Mouse (Mus musculus) hindbrain, postnatal 0 days (tissue): ENCODE measurements at regions not wholly inside any gene's neighbourhood (a gene's known extent, or its start where the extent isn't known, plus 50 kb on each side); places are given as distances from the start of the nearest gene placed in this dataset.

Experiments
- ATAC-seq: fragments of 200-750 bp; cut with Nextera tagmentation; 2 replicates; pipeline ENCODE4 v1.8.0; 2017; ENCODE audit warnings: mild to moderate bottlenecking, moderate TSS enrichment, moderate library complexity
- DNase-seq: peaks from one replicate; pipeline ENCODE4 v3.0.0-alpha.2; 2015; ENCODE audit warnings: low spot score
- H3K27ac ChIP-seq: fragments of 300-500 bp; sonication (generic); 2 replicates; pipeline ENCODE4 v1.5.1; 2014; ENCODE audit warnings: mild to moderate bottlenecking
- H3K27me3 ChIP-seq: fragments of 300-500 bp; sonication (generic); 2 replicates; pipeline ENCODE4 v1.6.1; 2014; ENCODE audit warnings: low read length, mixed read lengths; ENCODE audit not compliant: insufficient read depth
- H3K36me3 ChIP-seq: fragments of 300-500 bp; sonication (generic); 2 replicates; pipeline ENCODE4 v1.6.1; 2014; ENCODE audit warnings: low read length, mixed read lengths; ENCODE audit not compliant: insufficient read depth
- H3K4me1 ChIP-seq: fragments of 300-500 bp; sonication (generic); 2 replicates; pipeline ENCODE4 v1.6.1; 2014; ENCODE audit warnings: antibody characterized with exemption, low read length, mixed read lengths; ENCODE audit not compliant: insufficient read depth
- H3K4me2 ChIP-seq: fragments of 300-500 bp; sonication (generic); 2 replicates; pipeline ENCODE4 v1.6.1; 2014; ENCODE audit warnings: low read depth, mild to moderate bottlenecking, low read length, moderate library complexity, mixed read lengths
- H3K4me3 ChIP-seq: fragments of 300-500 bp; sonication (generic); 2 replicates; pipeline ENCODE4 v1.5.1; 2014; ENCODE audit warnings: low read length
- H3K9ac ChIP-seq: fragments of 300-500 bp; sonication (generic); replicated peaks from 2 replicates; pipeline ENCODE4 v1.6.1; 2014; ENCODE audit warnings: mild to moderate bottlenecking, low read length, moderate library complexity, mixed read lengths
- H3K9me3 ChIP-seq: fragments of 300-500 bp; sonication (generic); 2 replicates; pipeline ENCODE4 v1.6.1; 2016; ENCODE audit warnings: low read length, mixed read lengths
- CTCF ChIP-seq: IDR thresholded peaks from 2 replicates; pipeline ENCODE4 v1.5.1; 2016; ENCODE audit warnings: antibody characterized with exemption, control low read depth, low read depth
- WGBS: fragments of 180-500 bp; shearing (Covaris S2); extraction: QIAGEN DNeasy Blood & Tissue Kit; methylation state at CpG from one replicate; pipeline ENCODE4 v1.1.7; 2014; 5-methylcytosine and 5-hydroxymethylcytosine counted together

- DNase-seq, result no peak
- Histone ChIP-seq H3K4me2 (no peak overlapping the region), H3K9me3 (no peaks in the 10 kb centered on the region), H3K4me1 (no peaks in the 10 kb centered on the region), H3K4me3 (no peak overlapping the region), H3K36me3 (no peaks in the 10 kb centered on the region), H3K27me3 (no peaks in the 10 kb centered on the region), H3K9ac (no peak overlapping the region), H3K27ac (no peak overlapping the region)
- TF ChIP-seq CTCF, result no peak
- ATAC-seq, result no peak
- 70% methylated on average over 8 of the region's 8 CpGs for WGBS
These were observed 179.0 kb upstream of the Gmds start for GRCm38 (mm10) chr13:32517514-32517913.

- Histone ChIP-seq H3K4me2 (no peak overlapping the region), H3K4me1 (no peaks in the 10 kb centered on the region), H3K9me3 (no peaks in the 10 kb centered on the region), H3K4me3 (no peak overlapping the region), H3K27ac (no peak overlapping the region), H3K9ac (no peak overlapping the region), H3K36me3 (no peaks in the 10 kb centered on the region), H3K27me3 (no peaks in the 10 kb centered on the region)
- DNase-seq (no peak), ATAC-seq (no peak)
- WGBS, result 76% methylated on average over 5 of the region's 5 CpGs
- TF ChIP-seq CTCF, result no peak
These were observed 170.9 kb upstream of the Gmds start for GRCm38 (mm10) chr13:32509231-32510023.

GRCm38 (mm10) chr13:32508447-32508846 is 169.9 kb upstream of the Gmds start:
- WGBS, result 92% methylated on average over 3 of the region's 3 CpGs
- Histone ChIP-seq H3K27ac (no peak overlapping the region), H3K4me1 (no peaks in the 10 kb centered on the region), H3K36me3 (no peaks in the 10 kb centered on the region), H3K9me3 (no peaks in the 10 kb centered on the region), H3K27me3 (no peaks in the 10 kb centered on the region), H3K4me2 (no peak overlapping the region), H3K4me3 (no peak overlapping the region), H3K9ac (no peak overlapping the region)
- TF ChIP-seq CTCF, result no peak
- DNase-seq, result no peak
- no peak for ATAC-seq

DNA sequence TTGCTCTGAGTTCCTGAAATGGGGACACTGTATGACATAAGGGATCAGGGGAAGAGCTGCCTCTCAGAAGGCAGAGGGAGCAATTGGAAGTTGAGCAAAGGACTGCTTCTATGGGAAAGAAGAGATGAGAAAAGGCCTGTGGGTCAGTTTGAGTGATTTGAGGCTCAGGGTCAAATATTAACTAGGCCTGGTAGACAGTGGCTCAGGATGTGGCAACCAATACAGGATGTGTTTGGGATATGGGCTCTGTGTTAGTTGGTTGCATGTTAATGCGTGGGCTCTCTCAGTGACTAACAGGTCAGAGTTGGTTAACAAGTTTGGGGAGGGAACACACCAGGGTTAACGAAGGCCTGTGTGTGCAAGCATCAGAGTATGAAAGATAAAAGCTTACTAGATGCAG is 169.3 kb upstream of the Gmds start:
- H3K4me3 ChIP-seq, result no peak overlapping the region
- WGBS, result 83% methylated on average over 2 of the region's 2 CpGs
- no peak for DNase-seq

GRCm38 (mm10) chr13:32498205-32498790 is 159.8 kb upstream of the Gmds start:
- ATAC-seq (no peak), DNase-seq (no peak)
- Histone ChIP-seq H3K9me3 (no peaks in the 10 kb centered on the region), H3K4me2 (no peak overlapping the region), H3K4me3 (no peak overlapping the region), H3K27ac (no peak overlapping the region), H3K27me3 (no peaks in the 10 kb centered on the region), H3K9ac (no peak overlapping the region), H3K4me1 (no peaks in the 10 kb centered on the region), H3K36me3 (no peaks in the 10 kb centered on the region)
- no peak for TF ChIP-seq CTCF
- WGBS, result 86% methylated on average over 8 of the region's 8 CpGs

More for the DNA sequence above, 169.3 kb upstream of the Gmds start:
- H3K4me1 ChIP-seq, result no peaks in the 10 kb centered on the region
- H3K27ac ChIP-seq, result no peak overlapping the region
- ATAC-seq, result no peak
- no peak overlapping the region for H3K9ac ChIP-seq
- no peak overlapping the region for H3K4me2 ChIP-seq
- TF ChIP-seq CTCF, result no peak
- no peaks in the 10 kb centered on the region for H3K9me3 ChIP-seq
- H3K36me3 ChIP-seq, result no peaks in the 10 kb centered on the region
- no peaks in the 10 kb centered on the region for H3K27me3 ChIP-seq

DNA sequence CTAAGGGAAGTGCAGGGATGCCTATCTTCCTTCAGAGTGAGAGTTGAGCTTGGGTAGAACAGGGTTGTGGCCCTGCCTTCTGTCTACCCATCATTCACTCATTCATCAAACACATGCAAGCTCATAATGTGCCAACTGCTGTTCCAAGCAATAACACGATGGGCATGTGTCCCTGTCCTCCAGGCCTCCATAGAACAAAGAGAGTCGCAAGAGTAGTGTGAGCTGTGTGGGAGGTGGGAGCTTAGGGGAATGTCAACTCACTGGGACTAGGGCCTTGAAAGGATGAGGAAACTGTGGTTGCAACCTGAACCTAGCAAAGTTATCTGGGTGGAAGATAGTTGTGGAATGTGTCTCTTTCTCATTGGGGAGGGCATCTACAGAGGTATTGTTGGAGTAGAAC is 157.7 kb upstream of the Gmds start:
- Histone ChIP-seq H3K27me3 (no peaks in the 10 kb centered on the region), H3K9me3 (no peaks in the 10 kb centered on the region), H3K27ac (no peak overlapping the region), H3K36me3 (no peaks in the 10 kb centered on the region), H3K4me2 (no peak overlapping the region), H3K4me1 (no peaks in the 10 kb centered on the region; the same call in 1 of the 2 replicates), H3K4me3 (no peak overlapping the region), H3K9ac (no peak overlapping the region)
- ATAC-seq (no peak), DNase-seq (no peak)
- 78% methylated on average over 2 of the region's 2 CpGs for WGBS
- TF ChIP-seq CTCF, result no peak

GRCm38 (mm10) chr13:32495063-32495462 is 156.5 kb upstream of the Gmds start:
- ATAC-seq (no peak), DNase-seq (no peak)
- 53% methylated on average over 6 of the region's 6 CpGs for WGBS
- H3K4me1 ChIP-seq, result no peaks in the 10 kb centered on the region; the same call in 1 of the 2 replicates
- no peak overlapping the region for H3K4me2 ChIP-seq
- no peak overlapping the region for H3K9ac ChIP-seq
- no peaks in the 10 kb centered on the region for H3K36me3 ChIP-seq
- TF ChIP-seq CTCF, result no peak
- H3K27ac ChIP-seq, result no peak overlapping the region
- no peak overlapping the region for H3K4me3 ChIP-seq
- no peaks in the 10 kb centered on the region for H3K27me3 ChIP-seq
- no peaks in the 10 kb centered on the region for H3K9me3 ChIP-seq
